Mouse (Mus musculus): ENCODE measurements at regions not wholly inside any gene's neighbourhood (a gene's known extent, or its start where the extent isn't known, plus 50 kb on each side); places are given as distances from the start of the nearest gene placed in this dataset.

GRCm38 (mm10) chr3:143155556-143155955 is 273.8 kb upstream of the Pkn2 start:
- H3K4me1 ChIP-seq (replicated peaks) = no peaks in the 10 kb centered on the region
- no peak for ATAC-seq
- H3K9ac ChIP-seq (replicated peaks) = no peak overlapping the region
- no peaks in the 10 kb centered on the region for H3K9me3 ChIP-seq
- no peak overlapping the region for H3K4me2 ChIP-seq (replicated peaks)
- H3K4me3 ChIP-seq (replicated peaks) = no peak overlapping the region
- H3K27me3 ChIP-seq = no peaks in the 10 kb centered on the region
- no peaks in the 10 kb centered on the region for H3K36me3 ChIP-seq
- no peak overlapping the region for H3K27ac ChIP-seq
- WGBS = 94% methylated on average over 1 of the region's 1 CpGs

GRCm38 (mm10) chr3:143147471-143147870 is 265.7 kb upstream of the Pkn2 start:
- H3K4me1 ChIP-seq (replicated peaks) = no peaks in the 10 kb centered on the region
- no peak overlapping the region for H3K27ac ChIP-seq
- no peaks in the 10 kb centered on the region for H3K36me3 ChIP-seq
- no peak overlapping the region for H3K4me2 ChIP-seq (replicated peaks)
- H3K9me3 ChIP-seq = no peaks in the 10 kb centered on the region
- ATAC-seq = 0 out of 2 replicates have a peak, but pooled peaks have one; percentile 43
- no peak overlapping the region for H3K4me3 ChIP-seq (replicated peaks)
- no peaks in the 10 kb centered on the region for H3K27me3 ChIP-seq
- H3K9ac ChIP-seq (replicated peaks) = no peak overlapping the region
- WGBS = 50% methylated on average over 8 of the region's 8 CpGs

- H3K9ac ChIP-seq (replicated peaks) = no peak overlapping the region
- no peak overlapping the region for H3K4me3 ChIP-seq (replicated peaks)
- WGBS = 92% methylated on average over 3 of the region's 3 CpGs
- no peak for ATAC-seq
- H3K9me3 ChIP-seq = no peaks in the 10 kb centered on the region
- no peaks in the 10 kb centered on the region for H3K27me3 ChIP-seq
- no peaks in the 10 kb centered on the region for H3K4me1 ChIP-seq (replicated peaks)
- H3K27ac ChIP-seq = no peak overlapping the region
- no peak overlapping the region for H3K4me2 ChIP-seq (replicated peaks)
- no peaks in the 10 kb centered on the region for H3K36me3 ChIP-seq
These were observed 257.1 kb upstream of the Pkn2 start for GRCm38 (mm10) chr3:143138952-143139351.

GRCm38 (mm10) chr3:143134528-143134927 is 252.7 kb upstream of the Pkn2 start:
- no peaks in the 10 kb centered on the region for H3K36me3 ChIP-seq
- H3K4me3 ChIP-seq (replicated peaks) = no peak overlapping the region
- H3K4me2 ChIP-seq (replicated peaks) = no peak overlapping the region
- H3K27ac ChIP-seq = no peak overlapping the region
- 72% methylated on average over 2 of the region's 2 CpGs for WGBS
- H3K27me3 ChIP-seq = no peaks in the 10 kb centered on the region
- H3K9me3 ChIP-seq = no peaks in the 10 kb centered on the region
- no peaks in the 10 kb centered on the region for H3K4me1 ChIP-seq (replicated peaks)
- no peak for ATAC-seq
- no peak overlapping the region for H3K9ac ChIP-seq (replicated peaks)

- ATAC-seq = no peak
- H3K27ac ChIP-seq = no peak overlapping the region
- peaks cover 16% of the 10 kb centered on the region; the same call in 1 of the 2 replicates for H3K4me1 ChIP-seq (replicated peaks)
- WGBS = 81% methylated on average over 13 of the region's 13 CpGs
- H3K4me3 ChIP-seq (replicated peaks) = no peak overlapping the region
- no peaks in the 10 kb centered on the region for H3K36me3 ChIP-seq
- no peaks in the 10 kb centered on the region for H3K9me3 ChIP-seq
- H3K27me3 ChIP-seq = no peaks in the 10 kb centered on the region
- no peak overlapping the region for H3K4me2 ChIP-seq (replicated peaks)
- H3K9ac ChIP-seq (replicated peaks) = no peak overlapping the region
These were observed 226.0 kb upstream of the Pkn2 start for GRCm38 (mm10) chr3:143107733-143108291.

GRCm38 (mm10) chr3:143104734-143105133 is 222.9 kb upstream of the Pkn2 start:
- Histone ChIP-seq H3K4me2 (replicated peaks) (no peak overlapping the region), H3K4me3 (replicated peaks) (no peak overlapping the region), H3K27me3 (no peaks in the 10 kb centered on the region), H3K9ac (replicated peaks) (no peak overlapping the region), H3K36me3 (no peaks in the 10 kb centered on the region), H3K9me3 (no peaks in the 10 kb centered on the region), H3K27ac (no peak overlapping the region), H3K4me1 (replicated peaks) (peaks cover 30% of the 10 kb centered on the region)
- no peak for ATAC-seq
- WGBS = 43% methylated on average over 2 of the region's 2 CpGs

- H3K4me1 ChIP-seq (replicated peaks) = peaks cover 30% of the 10 kb centered on the region
- ATAC-seq = peak; percentile 9
- no peak overlapping the region for H3K9ac ChIP-seq (replicated peaks)
- H3K9me3 ChIP-seq = no peaks in the 10 kb centered on the region
- no peak overlapping the region for H3K4me2 ChIP-seq (replicated peaks)
- H3K27ac ChIP-seq = no peak overlapping the region
- WGBS = 40% methylated on average over 3 of the region's 3 CpGs
- no peaks in the 10 kb centered on the region for H3K27me3 ChIP-seq
- no peaks in the 10 kb centered on the region for H3K36me3 ChIP-seq
- H3K4me3 ChIP-seq (replicated peaks) = no peak overlapping the region
These were observed 221.5 kb upstream of the Pkn2 start for GRCm38 (mm10) chr3:143103333-143103732.

- ATAC-seq = peak; percentile 92
- no peaks in the 10 kb centered on the region for H3K9me3 ChIP-seq
- H3K9ac ChIP-seq (replicated peaks) = peak overlapping the region; percentile 76
- H3K36me3 ChIP-seq = no peaks in the 10 kb centered on the region
- peak overlapping the region; percentile 49 for H3K4me3 ChIP-seq (replicated peaks)
- H3K4me1 ChIP-seq (replicated peaks) = peaks cover 20% of the 10 kb centered on the region
- WGBS = under 1% methylated on average over 59 of the region's 59 CpGs
- H3K4me2 ChIP-seq (replicated peaks) = peak overlapping the region; percentile 65
- H3K27ac ChIP-seq = peak overlapping the region; percentile 82
- no peaks in the 10 kb centered on the region for H3K27me3 ChIP-seq
These were observed 219.2 kb upstream of the Pkn2 start for GRCm38 (mm10) chr3:143100810-143101645.

- Histone ChIP-seq H3K27ac (peak overlapping the region; percentile 82; the same call in 1 of the 2 replicates), H3K9me3 (no peaks in the 10 kb centered on the region), H3K36me3 (no peaks in the 10 kb centered on the region), H3K9ac (replicated peaks) (peak overlapping the region; percentile 76; the same call in 1 of the 2 replicates), H3K4me2 (replicated peaks) (peak overlapping the region; percentile 65), H3K4me1 (replicated peaks) (peaks cover 20% of the 10 kb centered on the region), H3K27me3 (no peaks in the 10 kb centered on the region), H3K4me3 (replicated peaks) (peak overlapping the region; percentile 49)
- 69% methylated on average over 7 of the region's 7 CpGs for WGBS
- no peak for ATAC-seq
These were observed 218.4 kb upstream of the Pkn2 start for GRCm38 (mm10) chr3:143100203-143100602.

GRCm38 (mm10) chr3:143092206-143092605 is 210.4 kb upstream of the Pkn2 start:
- Histone ChIP-seq H3K9me3 (no peaks in the 10 kb centered on the region), H3K27ac (no peak overlapping the region), H3K4me2 (replicated peaks) (no peak overlapping the region), H3K9ac (replicated peaks) (no peak overlapping the region), H3K4me3 (replicated peaks) (no peak overlapping the region), H3K36me3 (no peaks in the 10 kb centered on the region), H3K27me3 (no peaks in the 10 kb centered on the region), H3K4me1 (replicated peaks) (peaks cover 9% of the 10 kb centered on the region; the same call in 1 of the 2 replicates)
- WGBS = 48% methylated on average over 4 of the region's 4 CpGs
- ATAC-seq = 0 out of 2 replicates have a peak, but pooled peaks have one; percentile 17

- 0 out of 2 replicates have a peak, but pooled peaks have one; percentile 27 for ATAC-seq
- Histone ChIP-seq H3K4me2 (replicated peaks) (no peak overlapping the region), H3K9me3 (no peaks in the 10 kb centered on the region), H3K4me1 (replicated peaks) (peaks cover 9% of the 10 kb centered on the region; the same call in 1 of the 2 replicates), H3K36me3 (no peaks in the 10 kb centered on the region), H3K4me3 (replicated peaks) (no peak overlapping the region), H3K27ac (no peak overlapping the region), H3K9ac (replicated peaks) (no peak overlapping the region), H3K27me3 (no peaks in the 10 kb centered on the region)
- WGBS = 65% methylated on average over 9 of the region's 9 CpGs
These were observed 209.1 kb upstream of the Pkn2 start for GRCm38 (mm10) chr3:143090886-143091285.

- no peaks in the 10 kb centered on the region for H3K27me3 ChIP-seq
- no peak overlapping the region for H3K4me2 ChIP-seq (replicated peaks)
- H3K4me1 ChIP-seq (replicated peaks) = peaks cover 9% of the 10 kb centered on the region; the same call in 1 of the 2 replicates
- no peak overlapping the region for H3K27ac ChIP-seq
- H3K9me3 ChIP-seq = no peaks in the 10 kb centered on the region
- ATAC-seq = no peak
- no peak overlapping the region for H3K4me3 ChIP-seq (replicated peaks)
- WGBS = 91% methylated on average over 3 of the region's 3 CpGs
- H3K9ac ChIP-seq (replicated peaks) = no peak overlapping the region
- no peaks in the 10 kb centered on the region for H3K36me3 ChIP-seq
These were observed 208.5 kb upstream of the Pkn2 start for GRCm38 (mm10) chr3:143090316-143090715.

All from midbrain, embryonic 13.5 days (tissue).